Mouse (Mus musculus): Measurements from ENCODE around the gene Znhit3.
A peak's percentile ranks its signal among the peaks of the same experiment; 100 is the strongest.
"Not testable (repeated sequence)": the region's sequence is repeated elsewhere in the genome, so short reads cannot be mapped to it uniquely, and the experiment has no call there.

Gene Znhit3

GRCm38 (mm10) chr11:84919951-84920350 is 3.8 kb upstream of the Znhit3 start:
- no peak for DNase-seq

GRCm38 (mm10) chr11:84919276-84919675 is 3.1 kb upstream of the Znhit3 start:
- DNase-seq: peak; percentile 15 to 55

- peak; percentile 48 to 78 for DNase-seq
Observed at GRCm38 (mm10) chr11:84918425-84918824, 2.3 kb upstream of the Znhit3 start.

GRCm38 (mm10) chr11:84916703-84917300 is 636 bp upstream of the Znhit3 start:
- no peak for DNase-seq

GRCm38 (mm10) chr11:84914673-84915072 is 1.5 kb downstream of the Znhit3 start:
- no peak for DNase-seq

- no peak for DNase-seq
Observed at GRCm38 (mm10) chr11:84910411-84910810, 5.8 kb downstream of the Znhit3 start.

- DNase-seq: no peak
Observed at GRCm38 (mm10) chr11:84908480-84908879, 7.7 kb downstream of the Znhit3 start.

GRCm38 (mm10) chr11:84907081-84907480 is 9.1 kb downstream of the Znhit3 start:
- DNase-seq: no peak

GRCm38 (mm10) chr11:84904597-84905144 is 11.5 kb downstream of the Znhit3 start:
- DNase-seq: no peak

GRCm38 (mm10) chr11:84893113-84893512 is 23.1 kb downstream of the Znhit3 start:
- DNase-seq: no peak

- DNase-seq: no peak
Observed at GRCm38 (mm10) chr11:84891705-84892104, 24.5 kb downstream of the Znhit3 start.

GRCm38 (mm10) chr11:84889492-84889891 is 26.7 kb downstream of the Znhit3 start:
- DNase-seq: no peak

- DNase-seq: no peak
Observed at GRCm38 (mm10) chr11:84888025-84888424, 28.1 kb downstream of the Znhit3 start.

- DNase-seq: no peak
Observed at GRCm38 (mm10) chr11:84886767-84887511, 29.2 kb downstream of the Znhit3 start.

- no peak for DNase-seq
Observed at GRCm38 (mm10) chr11:84886236-84886635, 29.9 kb downstream of the Znhit3 start.

GRCm38 (mm10) chr11:84885238-84885637 is 30.9 kb downstream of the Znhit3 start:
- DNase-seq: no peak

GRCm38 (mm10) chr11:84882346-84882745 is 33.8 kb downstream of the Znhit3 start:
- DNase-seq: no peak

- DNase-seq: no peak
Observed at GRCm38 (mm10) chr11:84880971-84881370, 35.2 kb downstream of the Znhit3 start.

GRCm38 (mm10) chr11:84880465-84880961 is 35.7 kb downstream of the Znhit3 start:
- peak in 1 of 2 experiments; percentile 31 for DNase-seq

- DNase-seq: peak; percentile 69 to 81
Observed at GRCm38 (mm10) chr11:84879772-84880464, 36.2 kb downstream of the Znhit3 start, which contains the start of the genes Myo19 and Pigw. TSS of gene Myo19 (plus strand) at chr11:84880148. TSS of gene Pigw (minus strand) at chr11:84880285.

GRCm38 (mm10) chr11:84879007-84879771 is 37.0 kb downstream of the Znhit3 start:
- DNase-seq: no peak

GRCm38 (mm10) chr11:84876020-84876419 is 40.1 kb downstream of the Znhit3 start:
- not testable (repeated sequence) for DNase-seq

Measured in spleen, adult 18-20 months (tissue).